Mouse (Mus musculus) thymus, adult 2 months (tissue): ENCODE results near the gene Tango2. TPM values are rescaled to one million over a fixed set of nuclear protein-coding genes. Genes with fewer than 3 reads are reported as not detected.

Source experiments
- DNase-seq: peaks from one replicate; pipeline ENCODE4 v3.0.0; 2021
- H3K27ac ChIP-seq: fragments of 200-500 bp; 2 replicates; pipeline ENCODE4 v1.5.1; 2012; ENCODE audit warnings: low read length, control low read depth; ENCODE audit not compliant: control insufficient read depth, insufficient read depth
- H3K27me3 ChIP-seq: fragments of 200-500 bp; 2 replicates; pipeline ENCODE4 v1.6.1; 2012; ENCODE audit warnings: mild to moderate bottlenecking, low read length, moderate library complexity, mixed read lengths; ENCODE audit not compliant: control insufficient read depth, insufficient read depth
- H3K36me3 ChIP-seq: fragments of 200-500 bp; 2 replicates; pipeline ENCODE4 v1.6.1; 2012; ENCODE audit warnings: mild to moderate bottlenecking, low read length, moderate library complexity; ENCODE audit not compliant: control insufficient read depth, insufficient read depth
- H3K4me1 ChIP-seq: fragments of 200-500 bp; replicated peaks from 2 replicates; pipeline ENCODE4 v1.6.1; 2012; ENCODE audit warnings: low read length; ENCODE audit not compliant: control insufficient read depth, insufficient read depth
- H3K4me3 ChIP-seq: fragments of 200-500 bp; 2 replicates; pipeline ENCODE4 v1.5.1; 2012; ENCODE audit warnings: mild to moderate bottlenecking, low read length, control low read depth, moderate library complexity; ENCODE audit not compliant: control insufficient read depth, insufficient read depth
- CTCF ChIP-seq: fragments of 200-500 bp; IDR thresholded peaks from 2 replicates; pipeline ENCODE4 v1.5.1; 2012; ENCODE audit warnings: mild to moderate bottlenecking, control low read depth, low read length, moderate library complexity, borderline replicate concordance; ENCODE audit not compliant: control insufficient read depth, poor library complexity, insufficient read depth; ENCODE audit errors: extremely low read depth
- POLR2A ChIP-seq: fragments of 200-500 bp; IDR thresholded peaks from 2 replicates; pipeline ENCODE4 v1.6.1; 2012; ENCODE audit warnings: mild to moderate bottlenecking, low read length, control low read depth, moderate library complexity; ENCODE audit not compliant: control insufficient read depth, poor library complexity, insufficient read depth; ENCODE audit errors: extremely low read depth
- WGBS: fragments of 180-500 bp; shearing (Covaris S2); methylation state at CpG from one replicate; pipeline ENCODE4 v1.1.7; 2018; 5-methylcytosine and 5-hydroxymethylcytosine counted together
- polyA plus RNA-seq: library from polyadenylated mRNA; depleted of rRNA; stranded (reverse); fragments of >200 nt; gene quantifications from 2 replicates; pipeline ENCODE4 v1.2.3, GENCODE M21; 2012

Gene Tango2
- polyA plus RNA-seq, 1 experiment = 67.3 TPM

GRCm38 (mm10) chr16:18376297-18376954 lies 28.5 kb upstream of the Tango2 start:
- TF ChIP-seq POLR2A = no peak
- TF ChIP-seq CTCF = no peak
- Histone ChIP-seq H3K4me3 (no peak overlapping the region), H3K27me3 (no peaks in the 10 kb centered on the region), H3K36me3 (no peaks in the 10 kb centered on the region), H3K4me1 (peaks cover 10% of the 10 kb centered on the region), H3K27ac (no peak overlapping the region)
- 57% methylated on average over 7 of the region's 7 CpGs for WGBS
- DNase-seq = no peak

- no peak for DNase-seq
- TF ChIP-seq POLR2A = no peak
- TF ChIP-seq CTCF = no peak
- H3K4me3 ChIP-seq = no peak overlapping the region
- 98% methylated on average over 4 of the region's 4 CpGs for WGBS
- H3K36me3 ChIP-seq = no peaks in the 10 kb centered on the region
- H3K27me3 ChIP-seq = no peaks in the 10 kb centered on the region
- H3K27ac ChIP-seq = no peak overlapping the region
- H3K4me1 ChIP-seq = peaks cover 12% of the 10 kb centered on the region
These were observed 25.7 kb upstream of the Tango2 start for GRCm38 (mm10) chr16:18373632-18374031.

GRCm38 (mm10) chr16:18370197-18370596 lies 22.3 kb upstream of the Tango2 start:
- WGBS = 98% methylated on average over 3 of the region's 3 CpGs
- no peak for TF ChIP-seq CTCF
- no peak for TF ChIP-seq POLR2A
- H3K27me3 ChIP-seq = no peaks in the 10 kb centered on the region
- no peak for DNase-seq
- peaks cover 2% of the 10 kb centered on the region; the same call in 1 of the 2 replicates for H3K4me1 ChIP-seq
- H3K4me3 ChIP-seq = no peak overlapping the region
- H3K27ac ChIP-seq = no peak overlapping the region
- no peaks in the 10 kb centered on the region for H3K36me3 ChIP-seq

GRCm38 (mm10) chr16:18366849-18367248 lies 18.9 kb upstream of the Tango2 start:
- no peak for TF ChIP-seq CTCF
- no peak for TF ChIP-seq POLR2A
- no peak overlapping the region for H3K4me3 ChIP-seq
- no peak for DNase-seq
- H3K27me3 ChIP-seq = no peaks in the 10 kb centered on the region
- H3K36me3 ChIP-seq = no peaks in the 10 kb centered on the region
- H3K4me1 ChIP-seq = peaks cover 2% of the 10 kb centered on the region; the same call in 1 of the 2 replicates
- WGBS = 98% methylated on average over 4 of the region's 4 CpGs
- no peak overlapping the region for H3K27ac ChIP-seq

- no peak overlapping the region for H3K27ac ChIP-seq
- no peak for DNase-seq
- no peak for TF ChIP-seq CTCF
- no peak for TF ChIP-seq POLR2A
- H3K36me3 ChIP-seq = no peaks in the 10 kb centered on the region
- WGBS = 84% methylated on average over 8 of the region's 8 CpGs
- no peaks in the 10 kb centered on the region for H3K27me3 ChIP-seq
- no peaks in the 10 kb centered on the region for H3K4me1 ChIP-seq
- H3K4me3 ChIP-seq = no peak overlapping the region
These were observed 15.0 kb upstream of the Tango2 start for GRCm38 (mm10) chr16:18362948-18363347.

GRCm38 (mm10) chr16:18360151-18360805 lies 12.4 kb upstream of the Tango2 start:
- no peak for DNase-seq
- TF ChIP-seq POLR2A (no peak), CTCF (no peak)
- 94% methylated on average over 6 of the region's 6 CpGs for WGBS

More at GRCm38 (mm10) chr16:18360151-18360805, 12.4 kb upstream of the Tango2 start:
- Histone ChIP-seq H3K36me3 (no peaks in the 10 kb centered on the region), H3K4me1 (no peaks in the 10 kb centered on the region), H3K27ac (no peak overlapping the region), H3K4me3 (no peak overlapping the region), H3K27me3 (no peaks in the 10 kb centered on the region)
